Mouse (Mus musculus) kidney, embryonic 15.5 days (tissue): Measurements from ENCODE around the gene Phf11a. TPM values are rescaled to one million over a fixed set of nuclear protein-coding genes. Genes with fewer than 3 reads are reported as not detected.
"Not testable (repeated sequence)": the region's sequence is repeated elsewhere in the genome, so short reads cannot be mapped to it uniquely, and the experiment has no call there.

Source experiments
- ATAC-seq: fragments of 200-750 bp; cut with Nextera tagmentation; replicated peaks from 2 replicates; pipeline ENCODE4 v1.8.0; 2017; ENCODE audit warnings: moderate TSS enrichment; ENCODE audit not compliant: low FRiP score
- H3K27ac ChIP-seq: fragments of 300-500 bp; sonication (generic); 2 replicates; pipeline ENCODE4 v1.5.1; 2015; ENCODE audit warnings: mild to moderate bottlenecking, inconsistent platforms
- H3K27me3 ChIP-seq: fragments of 300-500 bp; sonication (generic); 2 replicates; pipeline ENCODE4 v1.6.1; 2015; ENCODE audit warnings: inconsistent platforms
- H3K36me3 ChIP-seq: fragments of 300-500 bp; sonication (generic); 2 replicates; pipeline ENCODE4 v1.6.1; 2015; ENCODE audit warnings: inconsistent platforms
- H3K4me1 ChIP-seq: fragments of 300-500 bp; sonication (generic); 2 replicates; pipeline ENCODE4 v1.6.1; 2015; ENCODE audit warnings: inconsistent platforms
- H3K4me2 ChIP-seq: fragments of 300-500 bp; sonication (generic); 2 replicates; pipeline ENCODE4 v1.6.1; 2015; ENCODE audit warnings: moderate library complexity, mild to moderate bottlenecking, inconsistent platforms
- H3K4me3 ChIP-seq: fragments of 300-500 bp; sonication (generic); replicated peaks from 2 replicates; pipeline ENCODE4 v1.5.1; 2015; ENCODE audit warnings: mild to moderate bottlenecking, inconsistent platforms
- H3K9ac ChIP-seq: fragments of 300-500 bp; sonication (generic); 2 replicates; pipeline ENCODE4 v1.6.1; 2015; ENCODE audit warnings: mild to moderate bottlenecking, inconsistent platforms
- H3K9me3 ChIP-seq: fragments of 300-500 bp; sonication (generic); replicated peaks from 2 replicates; pipeline ENCODE4 v1.6.1; 2016; ENCODE audit warnings: inconsistent platforms
- WGBS: fragments of 180-500 bp; shearing (Covaris S2); methylation state at CpG from one replicate; pipeline ENCODE4 v1.1.7; 2015; ENCODE audit warnings: mixed read lengths; 5-methylcytosine and 5-hydroxymethylcytosine counted together
- polyA plus RNA-seq: library from polyadenylated mRNA; unstranded; fragments of >200 nt; fragmentation: Nextera tagmentation; extraction: Ambion mirVana; gene quantifications from 2 replicates; pipeline ENCODE4 v1.2.1, GENCODE M21; 2015

Gene Phf11a
- not detected in 2 replicates for polyA plus RNA-seq

DNA sequence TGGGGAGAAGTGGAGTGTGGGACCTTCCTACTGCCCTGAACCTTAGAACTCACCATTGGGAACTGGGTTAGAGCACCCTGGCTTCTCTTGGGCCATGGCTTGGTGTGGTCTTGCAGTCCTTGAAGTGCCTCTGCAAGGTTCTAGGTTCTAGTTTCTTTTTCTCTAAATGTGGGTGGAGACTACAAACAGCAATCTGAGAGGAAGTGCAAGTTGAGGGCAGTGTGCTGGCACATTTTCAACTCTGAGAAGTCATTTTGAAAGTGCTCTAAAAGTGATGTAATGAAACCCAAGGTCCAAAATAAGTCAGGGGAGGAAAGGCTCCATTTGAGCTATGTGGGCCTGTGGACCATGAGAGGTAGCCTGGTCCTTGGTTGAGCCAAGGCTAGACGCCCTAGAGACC lies at the start of gene Phf11a:
Phf11a (minus strand) TSS at position 132 of the 400 bp plus-strand sequence.
- WGBS, result 83% methylated on average over 1 of the region's 1 CpGs
- not testable (repeated sequence) for H3K27me3 ChIP-seq, H3K36me3 ChIP-seq, H3K9ac ChIP-seq, ATAC-seq, H3K9me3 ChIP-seq, H3K4me3 ChIP-seq, H3K4me2 ChIP-seq, H3K4me1 ChIP-seq, H3K27ac ChIP-seq

DNA sequence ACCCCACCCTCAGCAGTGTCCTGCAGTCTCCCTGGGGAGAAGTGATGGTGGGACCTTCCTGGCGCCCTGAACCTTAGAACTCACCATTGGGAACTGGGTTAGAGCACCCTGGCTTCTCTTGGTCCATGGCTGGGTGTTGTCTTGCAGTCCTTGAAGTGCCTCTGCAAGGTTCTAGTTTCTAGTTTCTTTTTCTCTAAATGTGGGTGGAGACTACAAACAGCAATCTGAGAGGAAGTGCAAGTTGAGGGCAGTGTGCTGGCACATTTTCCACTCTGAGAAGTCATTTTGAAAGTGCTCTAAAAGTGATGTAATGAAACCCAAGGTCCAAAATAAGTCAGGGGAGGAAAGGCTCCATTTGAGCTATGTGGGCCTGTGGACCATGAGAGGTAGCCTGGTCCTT lies 43.9 kb upstream of the Phf11a start, which contains the start of gene Phf11b:
Phf11b (minus strand) TSS at position 163 of the 400 bp plus-strand sequence.
- not testable (repeated sequence) for H3K9me3 ChIP-seq, H3K4me2 ChIP-seq, H3K36me3 ChIP-seq, H3K27ac ChIP-seq, H3K4me1 ChIP-seq, H3K27me3 ChIP-seq, H3K4me3 ChIP-seq, ATAC-seq, H3K9ac ChIP-seq
- WGBS, result 46% methylated on average over 1 of the region's 1 CpGs

DNA sequence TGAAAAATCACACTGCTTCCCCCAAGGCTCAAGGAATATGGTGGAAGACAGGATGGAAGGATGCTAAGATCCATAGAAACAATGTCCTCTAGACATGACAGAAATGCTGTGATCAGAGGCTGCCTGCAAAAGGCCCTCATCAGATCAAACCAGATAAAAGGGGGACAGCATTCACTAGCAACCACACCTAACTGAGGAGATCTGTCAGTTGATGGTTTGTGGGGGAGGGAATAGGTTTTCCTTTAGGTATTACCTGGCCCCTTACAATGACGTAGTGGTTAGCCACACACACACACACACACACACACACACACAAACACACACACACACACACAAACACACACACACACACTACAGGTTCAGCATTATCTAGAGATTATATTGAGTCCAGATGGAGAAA lies 42.2 kb upstream of the Phf11a start:
- Histone ChIP-seq H3K9me3 (no peaks in the 10 kb centered on the region), H3K4me1 (no peaks in the 10 kb centered on the region), H3K4me3 (no peak overlapping the region), H3K36me3 (no peaks in the 10 kb centered on the region), H3K27ac (no peak overlapping the region), H3K4me2 (no peak overlapping the region), H3K9ac (no peak overlapping the region), H3K27me3 (no peaks in the 10 kb centered on the region)
- WGBS, result 93% methylated on average over 1 of the region's 1 CpGs
- ATAC-seq, result no peak

DNA sequence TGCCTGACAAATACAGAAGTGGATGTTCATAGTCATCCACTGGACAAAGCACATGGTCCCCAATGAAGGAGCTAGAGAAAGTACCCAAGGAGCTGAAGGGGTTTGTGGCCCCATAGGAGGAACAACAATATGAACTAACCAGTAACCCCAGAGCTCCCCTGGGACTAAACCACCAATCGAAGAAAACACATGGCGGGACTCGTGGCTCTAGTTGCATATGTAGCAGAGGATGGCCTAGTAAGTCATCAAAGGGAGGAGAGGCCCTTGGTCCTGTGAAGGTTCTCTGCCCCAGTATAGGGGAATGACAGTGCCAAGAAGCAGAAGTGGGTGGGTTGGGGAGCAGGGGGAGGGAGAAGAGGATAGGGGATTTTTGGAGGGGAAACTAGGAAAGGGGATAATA lies 38.7 kb upstream of the Phf11a start:
- not testable (repeated sequence) for ATAC-seq, H3K27me3 ChIP-seq, H3K36me3 ChIP-seq, H3K9ac ChIP-seq, H3K27ac ChIP-seq, H3K4me3 ChIP-seq, H3K4me1 ChIP-seq, H3K4me2 ChIP-seq, H3K9me3 ChIP-seq
- WGBS, result 77% methylated on average over 3 of the region's 3 CpGs

DNA sequence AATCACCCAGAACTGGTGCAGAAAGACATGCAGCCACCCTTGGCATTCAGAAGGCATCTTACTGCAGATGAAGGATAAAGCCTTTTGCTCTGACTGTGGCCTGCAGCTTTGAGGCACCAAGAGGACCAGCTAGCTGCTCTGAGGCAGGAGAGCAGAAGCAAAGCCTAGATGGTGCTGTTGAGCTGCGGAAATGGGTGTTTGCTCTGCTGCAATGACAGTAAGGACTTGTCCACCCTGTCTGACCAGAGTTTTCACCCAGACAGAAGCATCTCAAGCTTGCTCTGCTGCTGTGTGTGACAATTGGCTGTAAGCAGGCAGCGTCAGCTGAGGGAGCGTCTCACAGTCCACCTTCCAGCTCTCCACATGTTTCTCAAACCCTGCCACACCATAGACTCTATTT lies 33.2 kb upstream of the Phf11a start:
- not testable (repeated sequence) for H3K9ac ChIP-seq, H3K36me3 ChIP-seq, H3K9me3 ChIP-seq, H3K27me3 ChIP-seq, H3K27ac ChIP-seq, H3K4me3 ChIP-seq, H3K4me1 ChIP-seq, H3K4me2 ChIP-seq, ATAC-seq
- 48% methylated on average over 3 of the region's 3 CpGs for WGBS

GRCm38 (mm10) chr14:59319970-59320369 lies 22.6 kb upstream of the Phf11a start:
- not testable (repeated sequence) for ATAC-seq, H3K36me3 ChIP-seq, H3K9ac ChIP-seq, H3K27me3 ChIP-seq, H3K9me3 ChIP-seq, H3K4me1 ChIP-seq, H3K4me2 ChIP-seq, H3K4me3 ChIP-seq, H3K27ac ChIP-seq
- 83% methylated on average over 6 of the region's 6 CpGs for WGBS

DNA sequence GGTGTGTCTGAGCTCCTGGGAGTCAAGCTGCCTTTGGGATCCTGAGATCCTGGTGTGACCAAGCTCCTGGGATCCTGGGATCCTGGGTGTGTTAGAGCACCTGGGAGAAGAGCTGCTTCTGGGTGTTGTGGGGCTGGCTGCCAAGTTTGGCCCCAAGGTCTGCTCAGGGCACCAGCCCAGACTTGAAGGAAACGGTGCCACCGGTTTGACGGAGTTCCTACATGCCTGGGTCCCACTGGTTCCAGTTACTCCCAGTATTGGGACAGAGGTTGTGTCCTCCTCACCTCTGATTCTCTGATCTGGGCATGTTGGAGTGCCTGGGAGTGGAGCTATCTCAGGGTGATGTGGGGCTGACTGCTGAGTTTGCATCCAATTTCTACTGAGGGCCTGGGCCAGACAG lies 21.7 kb upstream of the Phf11a start:
- not testable (repeated sequence) for H3K4me2 ChIP-seq, H3K9ac ChIP-seq, H3K4me3 ChIP-seq, ATAC-seq, H3K9me3 ChIP-seq, H3K36me3 ChIP-seq, H3K27me3 ChIP-seq, H3K27ac ChIP-seq, H3K4me1 ChIP-seq
- WGBS, result 88% methylated on average over 3 of the region's 3 CpGs

GRCm38 (mm10) chr14:59291769-59292168 lies 5.6 kb downstream of the Phf11a start:
- H3K27ac ChIP-seq, H3K9me3 ChIP-seq, H3K4me2 ChIP-seq, H3K9ac ChIP-seq, ATAC-seq, H3K36me3 ChIP-seq, H3K27me3 ChIP-seq, H3K4me3 ChIP-seq, H3K4me1 ChIP-seq: not testable (repeated sequence)

DNA sequence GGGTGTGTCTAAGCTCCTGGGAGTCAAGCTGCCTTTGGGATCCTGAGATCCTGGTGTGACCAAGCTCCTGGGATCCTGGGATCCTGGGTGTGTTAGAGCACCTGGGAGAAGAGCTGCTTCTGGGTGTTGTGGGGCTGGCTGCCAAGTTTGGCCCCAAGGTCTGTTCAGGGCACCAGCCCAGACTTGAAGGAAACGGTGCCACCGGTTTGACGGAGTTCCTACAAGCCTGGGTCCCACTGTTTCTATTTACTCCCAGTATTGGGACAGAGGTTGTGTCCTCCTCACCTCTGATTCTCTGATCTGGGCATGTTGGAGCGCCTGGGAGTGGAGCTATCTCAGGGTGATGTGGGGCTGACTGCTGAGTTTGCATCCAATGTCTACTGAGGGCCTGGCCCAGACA lies 22.4 kb downstream of the Phf11a start:
- not testable (repeated sequence) for H3K4me1 ChIP-seq, H3K27ac ChIP-seq, H3K27me3 ChIP-seq, H3K4me3 ChIP-seq, H3K36me3 ChIP-seq, H3K9me3 ChIP-seq, H3K9ac ChIP-seq, ATAC-seq, H3K4me2 ChIP-seq
- 96% methylated on average over 4 of the region's 4 CpGs for WGBS

- Histone ChIP-seq H3K9ac (no peak within 1 kb of the TSS), H3K27me3 (no peaks in the 10 kb centered on the region), H3K9me3 (no peaks in the 10 kb centered on the region), H3K4me3 (no peak within 1 kb of the TSS), H3K36me3 (no peaks in the 10 kb centered on the region), H3K27ac (no peak within 1 kb of the TSS), H3K4me2 (no peak within 1 kb of the TSS), H3K4me1 (no peaks in the 10 kb centered on the region)
- no peak for ATAC-seq
- 68% methylated on average over 3 of the region's 3 CpGs for WGBS
Measured at GRCm38 (mm10) chr14:59260056-59260455, 37.3 kb downstream of the Phf11a start, which contains the start of gene Gm6904. Gm6904 (minus strand) TSS chr14:59260216.

GRCm38 (mm10) chr14:59255861-59256260 lies 41.5 kb downstream of the Phf11a start:
- WGBS, result 85% methylated on average over 1 of the region's 1 CpGs
- H3K36me3 ChIP-seq, H3K4me3 ChIP-seq, H3K4me1 ChIP-seq, H3K4me2 ChIP-seq, H3K9ac ChIP-seq, H3K27ac ChIP-seq, ATAC-seq, H3K27me3 ChIP-seq, H3K9me3 ChIP-seq: not testable (repeated sequence)

DNA sequence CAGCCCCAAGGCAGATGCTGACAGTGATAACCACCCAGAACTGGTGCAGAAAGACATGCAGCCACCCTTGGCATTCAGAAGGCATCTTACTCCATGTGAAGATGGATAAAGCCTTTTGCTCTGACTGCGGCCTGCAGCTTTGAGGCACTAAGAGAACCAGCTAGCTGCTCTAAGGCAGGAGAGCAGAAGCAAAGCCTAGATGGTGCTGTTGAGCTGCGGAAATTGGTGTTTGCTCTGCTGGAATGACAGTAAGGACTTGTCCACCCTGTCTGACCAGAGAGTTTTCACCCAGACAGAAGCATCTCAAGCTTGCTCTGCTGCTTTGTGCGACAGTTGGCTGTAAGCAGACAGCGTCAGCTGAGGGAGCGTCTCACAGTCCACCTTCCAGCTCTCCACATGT lies 47.0 kb downstream of the Phf11a start:
- not testable (repeated sequence) for H3K9me3 ChIP-seq, H3K4me3 ChIP-seq, H3K4me2 ChIP-seq, H3K27ac ChIP-seq, H3K27me3 ChIP-seq, H3K36me3 ChIP-seq, H3K4me1 ChIP-seq, H3K9ac ChIP-seq, ATAC-seq
- 60% methylated on average over 5 of the region's 5 CpGs for WGBS

- Histone ChIP-seq H3K4me2 (no peak overlapping the region), H3K27me3 (no peaks in the 10 kb centered on the region), H3K9ac (no peak overlapping the region), H3K36me3 (peaks cover 96% of the 10 kb centered on the region), H3K4me3 (no peak overlapping the region), H3K27ac (no peak overlapping the region), H3K4me1 (no peaks in the 10 kb centered on the region), H3K9me3 (no peaks in the 10 kb centered on the region)
- no peak for ATAC-seq
- WGBS, result 91% methylated on average over 9 of the region's 9 CpGs
Measured at GRCm38 (mm10) chr14:59233635-59234034, 63.7 kb downstream of the Phf11a start.
